Mouse (Mus musculus): Measurements from ENCODE around the gene Eif2ak1. TPM values are rescaled to one million over a fixed set of nuclear protein-coding genes. Genes with fewer than 3 reads are reported as not detected.

Gene Eif2ak1
- polyA plus RNA-seq, 1 experiment from 2014 or later: 26.9 TPM

GRCm38 (mm10) chr5:143818949-143819348 is 1.4 kb downstream of the Eif2ak1 start:
- 46% methylated on average over 13 of the region's 13 CpGs for WGBS
- H3K9me3 ChIP-seq: no peaks in the 10 kb centered on the region
- peaks cover 16% of the 10 kb centered on the region for H3K4me1 ChIP-seq
- H3K9ac ChIP-seq: peak overlapping the region; percentile 95
- H3K27me3 ChIP-seq (replicated peaks): no peaks in the 10 kb centered on the region
- peak overlapping the region; percentile 94 for H3K4me2 ChIP-seq
- H3K27ac ChIP-seq (replicated peaks): peak overlapping the region; percentile 56; the same call in 1 of the 2 replicates
- peak overlapping the region; percentile 90 for H3K4me3 ChIP-seq
- no peak for ATAC-seq (ENCODE audit: extremely low read depth, insufficient number of reproducible peaks, low FRiP score, low TSS enrichment)
- no peaks in the 10 kb centered on the region for H3K36me3 ChIP-seq

- no peak overlapping the region for H3K9ac ChIP-seq
- H3K4me2 ChIP-seq: peak overlapping the region; percentile 94
These were observed 2.5 kb downstream of the Eif2ak1 start for GRCm38 (mm10) chr5:143819906-143820660.

GRCm38 (mm10) chr5:143820820-143821219 is 3.2 kb downstream of the Eif2ak1 start:
- Histone ChIP-seq H3K27me3 (replicated peaks) (no peaks in the 10 kb centered on the region), H3K4me1 (peaks cover 16% of the 10 kb centered on the region), H3K36me3 (no peaks in the 10 kb centered on the region), H3K9ac (no peak overlapping the region), H3K9me3 (no peaks in the 10 kb centered on the region), H3K27ac (replicated peaks) (no peak overlapping the region), H3K4me3 (peak overlapping the region; percentile 90; the same call in 1 of the 2 replicates), H3K4me2 (peak overlapping the region; percentile 94)
- no peak for ATAC-seq (ENCODE audit: extremely low read depth, insufficient number of reproducible peaks, low FRiP score, low TSS enrichment)
- WGBS: 88% methylated on average over 5 of the region's 5 CpGs

More at GRCm38 (mm10) chr5:143819906-143820660, 2.5 kb downstream of the Eif2ak1 start:
- H3K4me1 ChIP-seq: peaks cover 16% of the 10 kb centered on the region
- peak overlapping the region; percentile 90 for H3K4me3 ChIP-seq
- no peaks in the 10 kb centered on the region for H3K27me3 ChIP-seq (replicated peaks)
- 86% methylated on average over 24 of the region's 24 CpGs for WGBS
- H3K36me3 ChIP-seq: no peaks in the 10 kb centered on the region
- ATAC-seq (ENCODE audit: extremely low read depth, insufficient number of reproducible peaks, low FRiP score, low TSS enrichment): no peak
- no peak overlapping the region for H3K27ac ChIP-seq (replicated peaks)
- no peaks in the 10 kb centered on the region for H3K9me3 ChIP-seq

GRCm38 (mm10) chr5:143871547-143872169 is 54.1 kb downstream of the Eif2ak1 start:
- Histone ChIP-seq H3K4me1 (no peaks in the 10 kb centered on the region), H3K27me3 (replicated peaks) (no peaks in the 10 kb centered on the region), H3K9ac (no peak overlapping the region), H3K27ac (replicated peaks) (no peak overlapping the region), H3K36me3 (peaks cover 47% of the 10 kb centered on the region), H3K9me3 (no peaks in the 10 kb centered on the region), H3K4me3 (no peak overlapping the region), H3K4me2 (no peak overlapping the region)
- no peak for ATAC-seq (ENCODE audit: extremely low read depth, insufficient number of reproducible peaks, low FRiP score, low TSS enrichment)
- 83% methylated on average over 11 of the region's 11 CpGs for WGBS

- Histone ChIP-seq H3K4me1 (no peaks in the 10 kb centered on the region), H3K9ac (no peak overlapping the region), H3K36me3 (peaks cover 75% of the 10 kb centered on the region), H3K4me2 (no peak overlapping the region), H3K4me3 (no peak overlapping the region), H3K27me3 (replicated peaks) (no peaks in the 10 kb centered on the region), H3K27ac (replicated peaks) (no peak overlapping the region), H3K9me3 (no peaks in the 10 kb centered on the region)
- WGBS: 61% methylated on average over 4 of the region's 4 CpGs
- no peak for ATAC-seq (ENCODE audit: extremely low read depth, insufficient number of reproducible peaks, low FRiP score, low TSS enrichment)
These were observed 57.0 kb downstream of the Eif2ak1 start for GRCm38 (mm10) chr5:143874571-143874970.

GRCm38 (mm10) chr5:143885274-143885673 is 67.7 kb downstream of the Eif2ak1 start:
- no peaks in the 10 kb centered on the region for H3K27me3 ChIP-seq (replicated peaks)
- H3K9me3 ChIP-seq: 0 out of 2 replicates have a peak, but pooled peaks cover 5% of the 10 kb centered on the region
- no peak for ATAC-seq (ENCODE audit: extremely low read depth, insufficient number of reproducible peaks, low FRiP score, low TSS enrichment)
- peaks cover 100% of the 10 kb centered on the region for H3K36me3 ChIP-seq
- no peak overlapping the region for H3K4me3 ChIP-seq
- peaks cover 6% of the 10 kb centered on the region; the same call in 1 of the 2 replicates for H3K4me1 ChIP-seq
- H3K27ac ChIP-seq (replicated peaks): peak overlapping the region; percentile 48
- WGBS: 66% methylated on average over 3 of the region's 3 CpGs
- H3K9ac ChIP-seq: no peak overlapping the region
- no peak overlapping the region for H3K4me2 ChIP-seq

- WGBS: 58% methylated on average over 6 of the region's 6 CpGs
- ATAC-seq (ENCODE audit: extremely low read depth, insufficient number of reproducible peaks, low FRiP score, low TSS enrichment): no peak
- no peak overlapping the region for H3K27ac ChIP-seq (replicated peaks)
- H3K4me1 ChIP-seq: peaks cover 7% of the 10 kb centered on the region; the same call in 1 of the 2 replicates
- no peaks in the 10 kb centered on the region for H3K27me3 ChIP-seq (replicated peaks)
- H3K9ac ChIP-seq: no peak overlapping the region
- H3K9me3 ChIP-seq: 0 out of 2 replicates have a peak, but pooled peaks cover 2% of the 10 kb centered on the region
- H3K4me2 ChIP-seq: no peak overlapping the region
- H3K4me3 ChIP-seq: no peak overlapping the region
- H3K36me3 ChIP-seq: peaks cover 92% of the 10 kb centered on the region
These were observed 73.2 kb downstream of the Eif2ak1 start for GRCm38 (mm10) chr5:143890741-143891140.

GRCm38 (mm10) chr5:143892255-143892886 is 74.8 kb downstream of the Eif2ak1 start:
- Histone ChIP-seq H3K4me1 (peaks cover 7% of the 10 kb centered on the region; the same call in 1 of the 2 replicates), H3K27me3 (replicated peaks) (no peaks in the 10 kb centered on the region), H3K36me3 (peaks cover 87% of the 10 kb centered on the region), H3K9me3 (no peaks in the 10 kb centered on the region), H3K4me2 (no peak overlapping the region), H3K4me3 (no peak overlapping the region), H3K9ac (0 out of 2 replicates have a peak overlapping the region, but pooled peaks have one; percentile 19), H3K27ac (replicated peaks) (no peak overlapping the region)
- ATAC-seq (ENCODE audit: extremely low read depth, insufficient number of reproducible peaks, low FRiP score, low TSS enrichment): no peak
- 42% methylated on average over 9 of the region's 9 CpGs for WGBS

- peaks cover 87% of the 10 kb centered on the region for H3K36me3 ChIP-seq
- no peak overlapping the region for H3K4me2 ChIP-seq
- WGBS: 65% methylated on average over 5 of the region's 5 CpGs
- H3K9ac ChIP-seq: no peak overlapping the region
- H3K4me3 ChIP-seq: no peak overlapping the region
- H3K27ac ChIP-seq (replicated peaks): no peak overlapping the region
- no peak for ATAC-seq (ENCODE audit: extremely low read depth, insufficient number of reproducible peaks, low FRiP score, low TSS enrichment)
- no peaks in the 10 kb centered on the region for H3K9me3 ChIP-seq
- peaks cover 7% of the 10 kb centered on the region; the same call in 1 of the 2 replicates for H3K4me1 ChIP-seq
- H3K27me3 ChIP-seq (replicated peaks): no peaks in the 10 kb centered on the region
These were observed 75.8 kb downstream of the Eif2ak1 start for GRCm38 (mm10) chr5:143893396-143893795.

- Histone ChIP-seq H3K9ac (no peak within 1 kb of the TSS), H3K4me1 (no peaks in the 10 kb centered on the region), H3K27ac (replicated peaks) (no peak within 1 kb of the TSS), H3K36me3 (peaks cover 89% of the 10 kb centered on the region), H3K27me3 (replicated peaks) (no peaks in the 10 kb centered on the region), H3K9me3 (no peaks in the 10 kb centered on the region), H3K4me2 (no peak within 1 kb of the TSS), H3K4me3 (no peak within 1 kb of the TSS)
- WGBS: 83% methylated on average over 14 of the region's 14 CpGs
- ATAC-seq (ENCODE audit: extremely low read depth, insufficient number of reproducible peaks, low FRiP score, low TSS enrichment): no peak
These were observed 80.2 kb downstream of the Eif2ak1 start, which contains the start of gene Ankrd61 for GRCm38 (mm10) chr5:143897635-143898330. Gene Ankrd61 (minus strand): TSS chr5:143897685.

- ATAC-seq (ENCODE audit: extremely low read depth, insufficient number of reproducible peaks, low FRiP score, low TSS enrichment): no peak
- H3K9me3 ChIP-seq: no peaks in the 10 kb centered on the region
- H3K9ac ChIP-seq: no peak overlapping the region
- H3K4me2 ChIP-seq: no peak overlapping the region
- peaks cover 98% of the 10 kb centered on the region for H3K36me3 ChIP-seq
- no peak overlapping the region for H3K4me3 ChIP-seq
- H3K27ac ChIP-seq (replicated peaks): no peak overlapping the region
- no peaks in the 10 kb centered on the region for H3K27me3 ChIP-seq (replicated peaks)
- 85% methylated on average over 3 of the region's 3 CpGs for WGBS
- peaks cover 18% of the 10 kb centered on the region for H3K4me1 ChIP-seq
These were observed 84.5 kb downstream of the Eif2ak1 start for GRCm38 (mm10) chr5:143902111-143902510.

Data from heart, embryonic 13.5 days (tissue).